Mouse (Mus musculus): ENCODE measurements around the gene Pacsin1.

DNA sequence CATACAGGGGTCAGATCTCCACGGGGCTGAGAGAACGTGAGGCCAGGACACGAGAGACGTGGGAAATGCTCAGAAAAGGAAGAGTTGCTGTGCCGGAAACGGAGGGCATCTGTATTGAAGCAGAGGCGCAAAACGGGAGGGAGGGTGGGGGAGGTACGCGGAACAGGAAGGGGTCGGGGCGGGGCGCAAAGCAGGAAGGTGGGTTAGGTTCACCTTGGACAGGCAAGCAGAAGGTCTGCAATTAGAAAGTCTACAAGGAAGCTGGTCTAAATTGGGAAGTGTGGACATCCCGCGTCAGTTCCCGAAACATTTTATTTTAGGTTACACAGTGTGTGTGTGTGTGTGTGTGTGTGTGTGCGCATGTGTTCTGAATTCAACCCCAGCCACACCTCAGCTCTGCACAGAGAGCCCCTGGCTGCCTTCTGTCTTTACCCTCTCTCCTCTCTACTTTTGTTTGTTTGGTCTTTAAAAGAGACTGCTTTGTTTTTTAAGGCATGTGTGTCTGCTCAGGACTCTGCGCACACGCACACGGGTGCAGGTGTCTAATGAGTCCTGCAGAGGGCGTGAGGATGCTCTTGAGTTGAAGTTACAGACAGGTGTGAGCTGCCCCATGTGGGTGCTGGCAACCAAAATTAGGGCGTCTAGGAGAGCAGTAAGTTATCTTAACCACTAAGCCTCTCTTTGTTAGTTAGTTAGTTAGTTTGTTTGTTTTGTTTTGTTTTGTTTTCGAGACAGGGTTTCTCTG is 3.1 kb upstream of the Pacsin1 start:
- no peak for TF ChIP-seq CTCF (IDR thresholded peaks at IDR 0.05; ENCODE audit: control insufficient read depth, insufficient read depth, low read length)
- no peak for TF ChIP-seq POLR2A (IDR thresholded peaks at IDR 0.05; ENCODE audit: borderline replicate concordance, control insufficient read depth, low read depth, low read length)

Measured in bone marrow, adult 2 months (tissue).